Mouse (Mus musculus) testis, adult 2 months (tissue): ENCODE results near the gene Bahcc1. TPM values are rescaled to one million over a fixed set of nuclear protein-coding genes. Genes with fewer than 3 reads are reported as not detected.

Experiments used
- H3K27ac ChIP-seq: fragments of 200-500 bp; 2 replicates; pipeline ENCODE4 v1.5.1; 2012; ENCODE audit warnings: low read depth, low read length; ENCODE audit not compliant: control insufficient read depth, insufficient read depth
- H3K27me3 ChIP-seq: fragments of 200-500 bp; 2 replicates; pipeline ENCODE4 v1.6.1; 2012; ENCODE audit warnings: mild to moderate bottlenecking, low read length, moderate library complexity; ENCODE audit not compliant: control insufficient read depth, insufficient read depth
- H3K36me3 ChIP-seq: fragments of 200-500 bp; 2 replicates; pipeline ENCODE4 v1.6.1; 2012; ENCODE audit warnings: mild to moderate bottlenecking, low read length; ENCODE audit not compliant: control insufficient read depth, insufficient read depth
- H3K4me1 ChIP-seq: fragments of 200-500 bp; 2 replicates; pipeline ENCODE4 v1.6.1; 2012; ENCODE audit warnings: low read length; ENCODE audit not compliant: control insufficient read depth, insufficient read depth
- H3K4me3 ChIP-seq: fragments of 200-500 bp; 2 replicates; pipeline ENCODE4 v1.5.1; 2012; ENCODE audit warnings: low read depth, mild to moderate bottlenecking, low read length, moderate library complexity, mixed read lengths; ENCODE audit not compliant: control insufficient read depth
- CTCF ChIP-seq: fragments of 200-500 bp; IDR thresholded peaks from 2 replicates; pipeline ENCODE4 v1.5.1; 2012; ENCODE audit warnings: low read depth, mild to moderate bottlenecking, inconsistent platforms, low read length, moderate library complexity; ENCODE audit not compliant: control insufficient read depth, insufficient read depth, insufficient replicate concordance
- POLR2A ChIP-seq: fragments of 200-500 bp; IDR thresholded peaks from 2 replicates; pipeline ENCODE4 v1.6.1; 2012; ENCODE audit warnings: low read depth, mild to moderate bottlenecking, inconsistent platforms, low read length, moderate library complexity; ENCODE audit not compliant: control insufficient read depth
- polyA plus RNA-seq: library from polyadenylated mRNA; depleted of rRNA; stranded (reverse); fragments of >200 nt; gene quantifications from 2 replicates; pipeline ENCODE4 v1.2.3, GENCODE M21; 2012

The Bahcc1 gene
- polyA plus RNA-seq, 1 experiment: 2.9 TPM

GRCm38 (mm10) chr11:120317456-120317855, 84.7 kb downstream of the Bahcc1 start:
- Histone ChIP-seq H3K27ac (no peak overlapping the region), H3K36me3 (no peaks in the 10 kb centered on the region), H3K4me3 (no peak overlapping the region), H3K27me3 (no peaks in the 10 kb centered on the region), H3K4me1 (peaks cover 23% of the 10 kb centered on the region)
- TF ChIP-seq CTCF: no peak
- TF ChIP-seq POLR2A: no peak

GRCm38 (mm10) chr11:120319310-120319709, 86.6 kb downstream of the Bahcc1 start:
- TF ChIP-seq CTCF: no peak
- TF ChIP-seq POLR2A: no peak
- Histone ChIP-seq H3K36me3 (no peaks in the 10 kb centered on the region), H3K27me3 (no peaks in the 10 kb centered on the region), H3K27ac (no peak overlapping the region), H3K4me1 (peaks cover 23% of the 10 kb centered on the region), H3K4me3 (no peak overlapping the region)

GRCm38 (mm10) chr11:120320156-120320555, 87.4 kb downstream of the Bahcc1 start:
- Histone ChIP-seq H3K27ac (no peak overlapping the region), H3K27me3 (no peaks in the 10 kb centered on the region), H3K4me3 (no peak overlapping the region), H3K36me3 (no peaks in the 10 kb centered on the region), H3K4me1 (peaks cover 19% of the 10 kb centered on the region)
- TF ChIP-seq CTCF (no peak), POLR2A (no peak)

- no peaks in the 10 kb centered on the region for H3K4me1 ChIP-seq
- H3K36me3 ChIP-seq: no peaks in the 10 kb centered on the region
- H3K4me3 ChIP-seq: no peak overlapping the region
- no peak overlapping the region for H3K27ac ChIP-seq
- no peaks in the 10 kb centered on the region for H3K27me3 ChIP-seq
- TF ChIP-seq CTCF (no peak), POLR2A (no peak)
Observed at GRCm38 (mm10) chr11:120335431-120336021, 102.8 kb downstream of the Bahcc1 start.

GRCm38 (mm10) chr11:120337447-120337846, 104.7 kb downstream of the Bahcc1 start:
- Histone ChIP-seq H3K4me3 (no peak overlapping the region), H3K27ac (no peak overlapping the region), H3K36me3 (no peaks in the 10 kb centered on the region), H3K4me1 (no peaks in the 10 kb centered on the region), H3K27me3 (no peaks in the 10 kb centered on the region)
- no peak for TF ChIP-seq CTCF
- no peak for TF ChIP-seq POLR2A

GRCm38 (mm10) chr11:120338786-120339185, 106.0 kb downstream of the Bahcc1 start:
- no peak for TF ChIP-seq POLR2A
- no peak for TF ChIP-seq CTCF
- no peaks in the 10 kb centered on the region for H3K36me3 ChIP-seq
- no peaks in the 10 kb centered on the region for H3K4me1 ChIP-seq
- no peak overlapping the region for H3K27ac ChIP-seq
- no peak overlapping the region for H3K4me3 ChIP-seq
- no peaks in the 10 kb centered on the region for H3K27me3 ChIP-seq

- Histone ChIP-seq H3K27me3 (no peaks in the 10 kb centered on the region), H3K4me1 (no peaks in the 10 kb centered on the region), H3K27ac (no peak overlapping the region), H3K36me3 (no peaks in the 10 kb centered on the region), H3K4me3 (no peak overlapping the region)
- TF ChIP-seq POLR2A (no peak), CTCF (no peak)
Observed at GRCm38 (mm10) chr11:120339978-120340513, 107.3 kb downstream of the Bahcc1 start.
